Mouse (Mus musculus) liver, adult (tissue): ENCODE measurements around the gene Slc35f6.

Experiments used
- GATA4 ChIP-seq: IDR thresholded peaks from 2 replicates; pipeline ENCODE4 v1.6.1; 2014; ENCODE audit warnings: mild to moderate bottlenecking, low read length; ENCODE audit not compliant: insufficient replicate concordance

The Slc35f6 gene

DNA sequence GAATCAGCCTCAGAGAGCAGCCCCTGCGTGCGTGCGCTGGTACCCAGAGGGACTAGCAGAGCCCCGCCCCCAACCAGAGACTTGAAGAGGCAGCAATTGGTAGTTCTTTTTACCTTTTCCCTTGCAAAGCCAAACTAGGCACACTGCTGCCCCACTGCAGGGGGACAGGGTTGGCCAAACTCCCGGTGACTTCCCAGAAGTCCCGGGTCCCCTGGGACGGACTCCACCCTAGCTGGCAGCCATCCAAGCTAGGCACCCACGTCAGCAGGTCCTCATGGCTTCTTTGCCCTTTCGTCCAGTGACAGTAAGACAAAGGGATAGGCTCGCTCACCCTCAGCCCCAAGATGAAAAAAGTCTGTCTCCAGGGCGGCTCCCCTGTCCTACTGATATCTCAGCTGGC lies 29.9 kb upstream of the Slc35f6 start:
- no peak for TF ChIP-seq GATA4

DNA sequence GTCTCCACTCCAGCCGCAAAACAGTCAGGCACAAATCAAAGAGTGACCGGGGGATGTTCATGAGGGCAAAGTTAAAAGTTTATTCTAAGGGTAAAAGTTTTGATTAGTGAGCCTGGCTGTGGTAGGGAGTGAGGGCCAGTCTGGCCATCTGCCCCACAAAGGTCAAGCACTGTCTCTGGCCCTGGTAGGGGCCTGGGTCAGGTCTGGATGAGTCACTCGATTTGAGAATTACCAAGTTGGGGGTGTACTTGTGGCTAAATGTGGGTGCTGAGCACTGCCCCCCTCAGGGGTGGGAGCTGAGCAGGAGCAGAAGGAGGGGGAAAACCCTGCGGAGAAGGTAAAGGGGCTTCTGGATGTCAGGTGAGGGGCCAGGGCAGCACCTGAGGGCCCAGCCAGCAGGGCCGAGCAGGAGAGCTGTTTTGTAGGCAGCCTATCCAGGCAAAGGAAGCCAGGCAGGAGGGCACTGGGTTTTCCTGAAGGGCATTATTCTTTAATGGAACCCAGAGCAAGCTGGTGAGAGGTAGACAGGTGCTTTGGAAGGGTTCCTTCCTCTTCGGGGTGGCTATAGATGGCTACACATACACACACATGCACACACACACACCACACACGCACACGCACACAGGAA lies 29.2 kb upstream of the Slc35f6 start:
- no peak for TF ChIP-seq GATA4

DNA sequence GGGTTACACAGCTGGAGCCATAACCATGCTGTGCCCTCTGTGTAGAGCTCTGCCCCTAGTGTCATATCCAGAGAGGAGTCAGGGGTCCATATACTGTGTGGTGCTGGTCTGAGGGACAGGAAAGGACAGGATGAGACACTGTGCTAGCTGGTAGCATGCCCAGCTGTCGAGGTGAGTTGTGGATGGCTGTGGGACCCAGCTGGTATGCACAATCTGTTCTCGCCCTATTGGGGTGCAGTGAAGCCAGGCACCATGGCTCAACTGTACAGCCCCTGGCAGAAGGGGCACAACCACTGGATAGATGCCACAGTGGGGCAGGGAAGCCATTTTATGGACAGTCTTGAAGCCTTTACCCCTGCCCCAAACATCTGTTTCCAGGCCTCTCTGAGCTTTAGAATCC lies 28.5 kb upstream of the Slc35f6 start:
- no peak for TF ChIP-seq GATA4

DNA sequence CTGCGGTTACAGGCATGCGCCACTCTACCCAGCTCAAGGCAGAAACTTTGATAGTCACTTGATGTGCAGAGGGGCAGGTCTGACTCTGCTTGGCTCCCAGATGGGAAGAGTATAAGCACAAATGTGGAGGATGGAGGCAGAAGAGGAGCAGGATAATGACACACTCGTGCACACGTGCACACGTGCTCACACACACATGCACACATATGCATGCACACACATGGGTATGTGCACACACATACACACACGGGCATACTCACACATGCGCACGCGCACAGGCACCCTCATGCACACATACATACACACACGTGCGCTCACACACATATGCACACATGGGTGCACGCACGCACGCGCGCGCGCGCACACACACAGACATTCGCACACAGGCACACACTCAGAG lies 27.2 kb upstream of the Slc35f6 start:
- no peak for TF ChIP-seq GATA4

DNA sequence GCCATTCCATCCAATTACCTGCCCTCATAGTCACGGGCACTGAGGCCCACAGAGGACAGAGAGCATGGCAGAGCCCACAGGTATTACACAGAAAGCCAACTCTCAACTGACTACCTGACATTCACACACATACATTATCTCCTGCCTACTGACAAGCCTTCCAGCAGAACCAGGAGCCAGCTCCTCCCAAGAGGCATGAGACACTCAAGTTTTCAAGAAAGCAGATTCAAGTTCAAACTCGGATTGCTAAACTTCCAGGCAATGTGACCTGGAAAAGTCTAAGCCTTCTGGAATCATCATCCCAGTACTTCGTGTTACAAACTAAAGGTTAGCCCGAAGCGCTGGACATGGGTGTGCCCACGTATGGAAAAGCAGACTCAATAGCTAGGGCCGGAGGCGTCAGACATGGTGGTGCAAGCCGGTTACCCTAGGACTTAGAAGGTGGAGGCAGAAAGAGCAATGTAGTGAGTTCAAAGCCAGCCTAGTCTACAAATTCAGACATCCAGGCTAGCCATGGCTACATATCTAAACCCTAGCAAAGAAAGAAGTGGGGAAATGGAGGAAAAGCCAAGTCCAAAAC lies 26.4 kb upstream of the Slc35f6 start:
- no peak for TF ChIP-seq GATA4

DNA sequence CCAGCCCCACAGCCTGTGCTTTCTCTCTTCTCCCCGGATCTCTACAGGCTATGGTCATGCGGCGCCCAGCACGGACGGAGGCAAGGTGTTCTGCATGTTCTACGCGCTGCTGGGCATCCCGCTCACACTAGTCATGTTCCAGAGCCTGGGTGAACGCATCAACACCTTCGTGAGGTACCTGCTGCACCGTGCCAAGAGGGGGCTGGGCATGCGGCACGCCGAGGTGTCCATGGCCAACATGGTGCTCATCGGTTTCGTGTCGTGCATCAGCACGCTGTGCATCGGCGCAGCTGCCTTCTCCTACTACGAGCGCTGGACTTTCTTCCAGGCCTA lies 25.9 kb upstream of the Slc35f6 start:
- no peak for TF ChIP-seq GATA4

DNA sequence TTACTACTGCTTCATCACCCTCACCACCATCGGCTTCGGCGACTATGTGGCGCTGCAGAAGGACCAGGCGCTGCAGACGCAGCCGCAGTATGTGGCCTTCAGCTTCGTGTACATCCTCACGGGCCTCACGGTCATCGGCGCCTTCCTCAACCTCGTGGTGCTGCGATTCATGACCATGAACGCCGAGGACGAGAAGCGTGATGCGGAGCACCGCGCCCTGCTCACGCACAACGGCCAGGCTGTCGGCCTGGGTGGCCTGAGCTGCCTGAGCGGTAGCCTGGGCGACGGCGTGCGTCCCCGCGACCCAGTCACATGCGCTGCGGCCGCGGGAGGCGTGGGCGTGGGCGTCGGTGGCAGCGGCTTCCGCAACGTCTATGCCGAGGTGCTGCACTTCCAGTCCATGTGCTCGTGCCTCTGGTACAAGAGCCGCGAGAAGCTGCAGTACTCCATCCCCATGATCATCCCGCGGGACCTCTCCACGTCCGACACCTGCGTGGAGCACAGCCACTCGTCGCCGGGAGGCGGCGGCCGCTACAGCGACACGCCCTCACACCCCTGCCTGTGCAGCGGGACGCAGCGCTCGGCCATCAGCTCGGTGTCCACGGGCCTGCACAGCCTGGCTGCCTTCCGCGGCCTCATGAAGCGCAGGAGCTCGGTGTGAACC lies 25.4 kb upstream of the Slc35f6 start:
- no peak for TF ChIP-seq GATA4

DNA sequence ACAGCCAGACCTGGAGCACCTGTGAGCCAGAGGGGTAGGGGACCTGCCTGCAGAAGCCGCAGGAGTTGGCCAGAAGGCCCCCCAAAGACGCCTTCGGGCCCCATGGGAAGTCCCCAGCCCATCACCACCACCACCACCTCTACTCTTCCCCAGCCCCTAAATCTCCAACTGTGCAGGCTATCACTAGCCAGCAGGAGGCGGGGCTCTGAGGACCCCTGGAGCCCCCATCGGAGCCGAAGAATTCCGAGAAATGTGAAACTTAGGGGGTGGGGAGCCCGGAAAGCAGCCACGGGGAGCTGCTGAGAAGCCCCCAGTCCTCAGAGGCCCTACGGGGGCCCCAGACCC lies 24.9 kb upstream of the Slc35f6 start:
- no peak for TF ChIP-seq GATA4

DNA sequence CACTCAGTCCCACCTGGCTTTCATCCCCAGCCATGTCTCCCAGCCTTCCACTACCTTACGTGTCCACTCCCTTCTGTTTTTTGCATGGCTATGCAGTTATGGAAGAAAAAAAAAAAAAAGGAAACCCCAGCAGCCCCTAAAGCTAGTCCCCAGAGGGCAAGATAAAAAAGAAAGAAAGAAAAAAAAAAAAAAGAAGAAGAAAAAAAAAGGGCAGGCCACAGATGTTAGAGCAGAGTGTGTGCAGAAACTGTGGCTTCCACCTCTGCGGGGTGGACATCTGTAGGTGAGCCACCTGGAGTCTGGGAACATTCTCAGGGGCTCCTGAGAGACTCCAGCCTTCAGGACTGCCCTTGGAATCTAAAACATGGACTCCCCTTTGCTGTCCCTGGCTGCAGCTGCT lies 24.4 kb upstream of the Slc35f6 start:
- no peak for TF ChIP-seq GATA4

DNA sequence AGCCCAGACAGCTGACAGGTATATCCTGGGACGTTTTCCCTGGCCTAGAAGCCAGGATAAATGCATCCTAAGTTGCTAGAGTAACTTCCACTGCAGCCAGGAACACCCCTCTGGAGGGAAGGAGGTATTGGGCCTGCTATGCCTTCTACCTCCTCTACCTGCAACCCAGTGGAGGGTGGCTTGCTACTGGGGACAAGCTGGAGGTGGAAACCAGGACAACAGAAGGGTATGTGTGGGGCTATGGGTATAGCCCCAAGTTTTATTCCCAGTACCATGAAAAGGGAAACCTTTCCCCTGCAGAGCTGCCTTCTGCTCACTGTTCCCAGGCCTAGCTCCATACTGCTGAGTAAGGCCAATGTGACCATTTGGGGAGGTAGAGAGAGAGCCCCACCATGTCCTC lies 23.4 kb upstream of the Slc35f6 start:
- TF ChIP-seq GATA4, result no peak

DNA sequence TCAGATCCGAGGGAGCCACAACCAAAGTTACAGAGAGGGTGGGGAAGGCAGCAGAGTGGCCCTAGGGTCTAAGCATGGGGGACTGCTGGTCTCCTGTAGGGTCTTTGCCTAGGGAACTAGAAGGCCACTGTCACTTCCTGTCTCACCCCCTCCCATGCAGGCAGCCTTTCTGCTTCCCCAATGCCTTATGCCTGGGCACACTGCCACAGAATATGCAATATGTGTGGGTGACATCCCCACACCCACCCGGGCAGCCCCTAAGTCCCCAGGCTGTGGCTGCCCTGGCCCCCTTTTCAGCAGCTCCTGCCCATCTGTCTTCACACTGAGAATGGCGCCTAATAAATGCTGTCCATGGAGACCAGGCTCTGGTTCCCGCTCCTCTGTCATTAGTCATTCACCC lies 22.8 kb upstream of the Slc35f6 start:
- TF ChIP-seq GATA4, result no peak

DNA sequence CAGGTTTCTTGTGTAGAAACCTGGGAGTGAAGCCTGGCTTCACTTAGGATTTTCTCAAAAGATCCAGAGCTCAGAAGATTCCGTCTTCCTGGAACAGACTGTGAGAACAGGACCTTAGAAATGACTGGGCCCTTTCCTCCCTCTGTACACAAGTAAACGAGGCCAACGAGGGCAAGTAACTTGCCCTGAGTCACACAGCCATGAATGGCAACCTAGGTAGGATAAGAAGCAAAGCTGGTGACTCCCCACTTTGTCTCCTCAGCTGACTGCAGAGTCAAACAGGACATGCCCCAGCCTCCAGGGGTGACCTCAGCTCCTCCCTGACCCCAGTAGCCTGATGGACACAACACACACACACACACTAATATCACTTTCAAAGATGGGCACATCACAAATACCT lies 22.4 kb upstream of the Slc35f6 start:
- no peak for TF ChIP-seq GATA4

DNA sequence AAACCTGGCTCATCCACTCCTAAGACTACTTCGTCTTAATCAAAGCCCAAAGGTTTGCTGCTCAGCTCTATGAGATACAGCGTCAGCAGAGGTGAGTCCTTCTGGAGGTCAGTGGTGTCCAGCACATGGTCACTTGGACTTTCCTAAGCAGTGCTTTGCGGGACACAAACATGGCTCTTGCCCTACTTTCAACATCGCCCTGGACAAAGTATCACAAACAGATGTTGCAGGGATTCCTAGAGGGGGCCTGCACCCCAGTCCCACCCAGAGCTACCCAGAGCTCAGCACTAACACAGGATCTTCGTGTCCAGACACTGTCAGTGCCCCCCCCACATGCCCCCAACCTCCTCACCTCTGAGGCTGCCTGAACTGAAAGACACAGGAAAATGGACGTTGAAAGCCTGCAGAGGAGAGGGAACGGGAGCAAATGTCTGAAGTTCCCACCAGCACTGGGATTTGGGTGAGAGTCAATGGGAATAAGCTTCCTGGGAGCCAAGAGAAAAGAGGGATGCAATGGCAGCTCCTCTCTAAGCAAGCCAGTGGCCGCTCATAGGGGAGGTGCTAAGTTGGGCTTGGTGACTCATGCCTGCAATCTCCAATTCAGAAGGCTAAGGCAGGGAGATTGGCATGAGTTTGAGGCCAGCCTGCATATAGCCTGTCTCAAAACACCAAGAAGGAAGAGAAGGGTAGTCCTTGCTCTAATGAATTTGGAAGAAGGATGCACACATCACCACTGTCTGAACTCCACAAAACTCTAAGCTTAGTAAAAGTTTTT lies 21.2 kb upstream of the Slc35f6 start:
- no peak for TF ChIP-seq GATA4

DNA sequence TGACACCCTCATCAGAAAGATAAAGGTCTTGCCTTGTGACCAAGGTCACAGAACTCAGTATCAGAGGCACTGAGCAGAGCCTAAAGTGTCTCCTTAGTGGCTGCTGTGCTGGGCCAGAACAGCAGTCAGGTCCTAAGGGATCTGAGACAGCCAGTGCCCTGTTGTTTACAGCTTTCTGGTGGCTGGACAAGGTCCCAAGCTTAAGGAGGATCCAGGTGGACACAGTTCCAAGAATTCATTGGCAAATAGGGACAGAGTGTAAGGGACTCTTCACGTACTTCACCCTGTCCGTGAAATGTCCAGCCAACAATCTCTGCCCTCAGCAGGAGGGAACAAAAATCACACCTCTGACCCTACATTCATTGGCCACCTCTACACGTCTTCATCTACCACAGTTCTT lies 19.2 kb upstream of the Slc35f6 start:
- no peak for TF ChIP-seq GATA4

DNA sequence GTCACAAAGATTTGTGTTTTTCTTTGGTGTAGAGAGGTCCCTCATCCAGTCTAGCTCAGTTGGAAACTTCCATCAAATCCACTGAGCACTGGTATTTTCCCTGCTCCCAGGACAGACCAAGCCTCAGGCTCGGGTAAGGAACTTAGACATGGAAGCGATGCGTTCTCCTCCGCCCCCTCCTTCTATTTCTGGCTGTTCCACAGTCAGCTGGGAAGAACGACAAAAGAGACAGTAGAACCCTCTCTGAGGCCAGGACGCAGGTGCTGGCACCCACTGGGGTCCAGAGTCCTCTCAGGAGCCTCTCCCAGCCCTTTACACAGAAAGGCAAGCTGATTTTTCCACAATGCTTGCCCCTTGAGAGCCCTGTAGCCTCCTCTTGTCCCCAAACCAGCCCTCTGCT lies 17.3 kb upstream of the Slc35f6 start:
- TF ChIP-seq GATA4, result no peak

DNA sequence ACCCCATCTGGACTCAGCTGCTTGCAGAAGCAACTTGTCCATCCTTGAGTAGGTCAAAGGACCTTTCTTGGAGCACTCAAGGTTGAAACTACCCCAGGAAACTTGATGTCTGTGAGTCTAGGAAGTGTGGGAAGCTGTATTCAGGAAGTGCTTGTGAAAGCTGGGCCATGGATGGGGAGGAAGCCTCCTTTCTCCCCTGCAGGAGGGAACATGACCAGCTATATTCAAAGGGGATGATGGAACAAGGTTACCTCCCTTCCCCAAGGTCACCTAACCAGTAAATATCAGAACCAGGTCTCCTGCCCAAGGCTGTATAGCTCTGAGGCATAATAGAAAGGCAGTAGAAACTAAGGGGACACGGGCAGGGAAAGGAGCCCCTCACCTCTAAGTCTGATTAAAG lies 15.6 kb upstream of the Slc35f6 start:
- no peak for TF ChIP-seq GATA4
